Mouse (Mus musculus): ENCODE results near the gene Gm20897.
"Not testable (repeated sequence)": the region's sequence is repeated elsewhere in the genome, so short reads cannot be mapped to it uniquely, and the experiment has no call there.

Gm20897 gene

DNA sequence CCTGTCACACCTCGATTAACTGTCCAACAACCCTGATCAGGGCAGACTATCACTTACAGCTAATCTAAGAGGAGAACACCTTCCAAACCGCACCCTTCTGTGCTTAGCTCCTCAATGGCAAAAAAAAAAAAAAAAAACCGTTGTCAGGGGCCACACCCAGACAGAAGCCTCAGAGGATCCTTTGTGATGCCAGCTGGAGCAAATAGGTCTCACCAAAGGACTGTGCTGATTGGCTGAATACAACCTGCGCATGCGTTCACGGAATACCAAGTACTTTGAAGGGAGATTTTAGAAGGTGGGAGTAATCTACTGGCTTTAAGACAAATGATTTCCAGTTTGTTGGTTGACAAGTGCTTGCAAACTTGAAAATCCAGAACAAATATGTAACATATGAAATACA lies at the start of gene Gm20897:
Gm20897 (minus strand) TSS at position 101 of the 400 bp plus-strand sequence.
- DNase-seq (ENCODE audit: low spot score), result not testable (repeated sequence)
